In the genomic region with DNA sequence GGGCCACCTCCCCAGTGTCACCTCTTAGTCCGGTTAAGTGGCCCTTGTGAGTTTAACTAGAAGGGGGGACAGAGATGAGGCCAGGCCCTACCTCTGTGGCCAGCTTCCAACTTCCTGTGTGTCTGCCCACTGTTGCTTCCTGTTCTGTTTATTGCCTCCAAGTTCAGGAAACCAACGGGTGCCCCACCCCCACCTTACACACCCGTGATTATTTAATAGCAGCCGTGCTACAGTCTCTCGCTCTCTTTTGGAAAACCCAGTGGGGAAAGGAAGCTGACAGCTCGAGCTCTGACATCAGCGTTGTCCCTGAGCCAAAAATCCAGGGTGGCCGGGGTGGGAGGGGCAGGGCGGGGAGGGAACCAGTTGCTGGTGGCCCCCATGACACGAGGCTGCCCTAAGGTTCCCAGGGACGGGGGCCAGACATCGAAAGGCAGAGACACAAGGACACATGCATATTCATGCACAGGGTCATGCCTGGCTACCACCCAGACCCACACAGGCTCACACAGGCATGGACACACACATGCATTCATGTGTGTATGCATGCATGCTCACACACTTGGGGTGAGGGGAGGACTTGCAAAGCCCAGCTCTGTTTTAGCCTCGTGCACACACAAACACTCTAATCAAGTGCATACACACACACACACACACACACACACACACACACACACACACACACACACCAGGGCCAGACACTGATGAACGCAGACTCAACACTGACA, we compare ENCODE assay signal across 8 mouse cellular contexts. TPM values are rescaled to one million over a fixed set of nuclear protein-coding genes. Genes with fewer than 3 reads are reported as not detected.
A peak's percentile ranks its signal among the peaks of the same experiment; 100 is the strongest.
DNase-seq lines count a peak whose midpoint lies in the region; ATAC-seq and TF ChIP-seq lines count a peak whose summit lies in the region.

No protein-coding gene starts in this region.

- peaks cover 84% of the 10 kb centered on the region for H3K4me1 ChIP-seq in G1E (ENCODE audit: insufficient read depth, low read depth, low read length)

- no peak for TF ChIP-seq CTCF in G1E (IDR thresholded peaks at IDR 0.05; ENCODE audit: low read depth, low read length)

- no peaks in the 10 kb centered on the region for H3K9me3 ChIP-seq in G1E (replicated peaks)

- H3K27me3 ChIP-seq in G1E (ENCODE audit: insufficient read depth, low read length) = peaks cover 28% of the 10 kb centered on the region

- peak; percentile 68; the same call in 1 of the 2 replicates for ATAC-seq in G1E (ENCODE audit: extremely low read depth, insufficient number of reproducible peaks, low FRiP score, poor library complexity, severe bottlenecking)
- peak; percentile 38; the same call in 1 of the 2 replicates for ATAC-seq in megakaryocyte, adult 5-6 weeks (ENCODE audit: poor library complexity, severe bottlenecking)

- H3K36me3 ChIP-seq in G1E (replicated peaks) = no peaks in the 10 kb centered on the region

- H3K4me3 ChIP-seq in G1E (ENCODE audit: low read depth, low read length) = peak overlapping the region; percentile 63; the same call in 1 of the 2 replicates

- peak; percentile 72 to 80 for DNase-seq in cerebellum, postnatal 10 days
- DNase-seq in cerebellum, adult 9-11 months = no peak
- no peak for DNase-seq in G1E (ENCODE audit: low spot score)
- peak; percentile 48 for DNase-seq in heart, adult 8-10 months (ENCODE audit: low spot score)
- DNase-seq in kidney, postnatal 14 days = peak; percentile 76
- DNase-seq in urinary bladder, postnatal 36 days (ENCODE audit: low spot score in 2 of 2) = no peak
- DNase-seq in thymus, postnatal 10 days (ENCODE audit: low spot score in 2 of 2) = no peak

RNA-seq across cellular contexts. Expression of gene Lif, which starts 3.3 kb away (rescaled TPM):
- total RNA-seq in G1E (2014; fragmentation: Nextera tagmentation) = 0.75 TPM in 1 of 2 replicates, not detected in the other
- 1.0 and 1.2 TPM in 2 replicates for total RNA-seq in G1E (2017)
- 0.02 and 0.12 TPM in 2 replicates for polyA plus RNA-seq in G1E (2012)
- total RNA-seq in heart, adult 8-10 months (2022) = 1 to 10 TPM in 1 of 4 experiments, under 1 TPM in 3; 0.19 to 1.3 (median 0.38) TPM
- total RNA-seq in megakaryocyte, adult 5-6 weeks (2015) = 0.18 and 0.31 TPM in 2 replicates
- total RNA-seq in megakaryocyte, adult 5-6 weeks (2017) = 1.1 and 6.7 TPM in 2 replicates

RNA-seq across cellular contexts. Expression of gene Osm, which starts 24.4 kb away (rescaled TPM):
- total RNA-seq in G1E (2014; fragmentation: Nextera tagmentation) = 7.2 and 8.0 TPM in 2 replicates
- total RNA-seq in G1E (2017) = 8.3 and 10.3 TPM in 2 replicates
- polyA plus RNA-seq in G1E (2012) = 4.0 and 4.5 TPM in 2 replicates
- total RNA-seq in heart, adult 8-10 months (2022) = 1 to 10 TPM in 1 of 4 experiments, not detected in 3; 1.6 TPM
- total RNA-seq in megakaryocyte, adult 5-6 weeks (2015) = 26.6 and 34.4 TPM in 2 replicates
- total RNA-seq in megakaryocyte, adult 5-6 weeks (2017) = 31.9 and 39.2 TPM in 2 replicates

RNA-seq across cellular contexts. Expression of gene Castor1, which starts 42.6 kb away (rescaled TPM):
- 8.4 and 9.0 TPM in 2 replicates for total RNA-seq in G1E (2014; fragmentation: Nextera tagmentation)
- total RNA-seq in G1E (2017) = 8.2 and 10.7 TPM in 2 replicates
- polyA plus RNA-seq in G1E (2012) = 2.9 and 4.5 TPM in 2 replicates
- total RNA-seq in heart, adult 8-10 months (2022) = 1 to 10 TPM; 3.5 to 6.9 (median 4.8) TPM
- 1.2 and 1.3 TPM in 2 replicates for total RNA-seq in megakaryocyte, adult 5-6 weeks (2015)
- 1.1 and 2.3 TPM in 2 replicates for total RNA-seq in megakaryocyte, adult 5-6 weeks (2017)

Comparison
In these comparisons a context has a peak if more than half of its experiments do, and no peak if none do; other contexts are left out.
1. DNase-seq: peak in cerebellum, postnatal 10 days (2 of 2), heart, adult 8-10 months (single experiment) and kidney, postnatal 14 days (single experiment); none in cerebellum, adult 9-11 months (single experiment), G1E (single experiment), urinary bladder, postnatal 36 days (0 of 2) and thymus, postnatal 10 days (0 of 2).